Mouse (Mus musculus): Measurements from ENCODE around the gene Ncam1. TPM values are rescaled to one million over a fixed set of nuclear protein-coding genes. Genes with fewer than 3 reads are reported as not detected.

The Ncam1 gene
- total RNA-seq, 2 experiments from 2014 or later: 20.0 to 30.6 TPM

DNA sequence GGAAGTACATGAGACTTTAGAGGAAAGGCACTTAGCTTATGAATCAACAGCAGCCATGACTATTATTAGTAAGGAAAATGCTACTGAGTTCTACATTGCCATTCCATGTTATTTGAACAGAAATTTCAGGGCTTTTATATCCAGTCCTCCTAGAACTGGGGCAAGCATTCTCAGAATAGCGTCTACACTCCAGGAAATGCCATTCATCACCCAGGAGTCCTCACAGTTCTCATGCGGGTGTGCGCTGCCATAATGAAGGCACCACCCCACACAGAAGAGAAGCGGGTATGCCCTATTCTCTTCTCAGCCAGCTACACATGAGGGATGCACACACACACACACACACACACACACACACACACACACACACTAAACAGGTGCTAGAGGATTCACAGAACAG lies 43.5 kb downstream of the Ncam1 start:
- no peak for DNase-seq

DNA sequence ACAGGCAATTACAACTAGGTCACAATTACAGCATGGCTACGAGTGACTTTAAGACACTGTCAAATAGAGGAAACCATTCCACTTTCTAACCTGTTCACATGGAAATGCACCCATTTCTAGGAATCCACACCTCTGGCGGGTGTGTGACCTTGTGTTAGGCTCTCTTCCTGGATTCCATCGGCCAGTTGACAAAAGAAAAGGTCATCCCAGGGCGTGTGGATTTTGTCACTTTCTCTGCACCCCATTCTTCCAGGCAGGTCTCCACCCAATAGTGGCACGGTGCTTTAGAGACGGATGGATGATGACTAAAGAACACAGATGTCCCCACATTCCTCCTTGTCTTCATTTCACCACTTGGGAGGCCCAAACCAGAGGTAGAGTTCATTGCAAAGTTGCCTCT lies 47.3 kb downstream of the Ncam1 start:
- no peak for DNase-seq

DNA sequence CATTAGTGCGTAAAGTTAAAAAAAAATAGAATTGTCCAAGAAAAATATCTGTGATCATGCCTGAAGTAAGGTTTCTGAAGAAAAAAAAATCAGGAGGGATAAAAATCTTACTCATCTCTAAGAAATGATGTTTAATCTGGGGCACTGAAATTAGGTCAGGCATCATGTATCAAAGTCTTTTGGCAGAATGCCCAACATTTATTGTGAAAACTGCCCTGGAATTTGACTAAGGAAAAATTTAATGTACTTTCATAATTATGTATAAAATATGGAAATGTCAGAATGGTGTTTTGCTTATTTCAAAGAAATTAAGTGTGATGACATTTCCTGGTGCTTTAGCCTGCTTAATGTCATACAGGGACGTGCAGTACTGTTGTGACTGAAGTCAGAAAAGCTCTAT lies 52.5 kb downstream of the Ncam1 start:
- no peak for DNase-seq

DNA sequence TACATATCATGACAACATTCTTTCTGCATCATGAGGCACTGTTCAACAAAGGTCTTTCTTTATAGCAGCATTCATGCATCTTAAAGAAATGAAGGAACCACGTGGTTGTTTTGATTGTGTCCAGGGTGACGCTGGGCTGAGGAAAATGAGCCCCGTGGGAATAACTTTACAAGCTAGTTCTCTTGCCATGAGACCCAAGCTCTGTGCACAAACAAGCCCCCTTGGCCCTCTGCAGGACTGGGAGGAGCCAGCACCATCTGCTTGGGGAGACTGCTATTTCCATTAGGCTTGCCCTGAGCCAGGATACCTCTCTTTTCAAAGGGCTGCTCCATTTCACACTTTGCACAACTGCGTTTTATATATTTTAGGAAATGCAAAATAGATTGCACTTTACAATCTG lies 53.0 kb downstream of the Ncam1 start:
- DNase-seq: no peak

DNA sequence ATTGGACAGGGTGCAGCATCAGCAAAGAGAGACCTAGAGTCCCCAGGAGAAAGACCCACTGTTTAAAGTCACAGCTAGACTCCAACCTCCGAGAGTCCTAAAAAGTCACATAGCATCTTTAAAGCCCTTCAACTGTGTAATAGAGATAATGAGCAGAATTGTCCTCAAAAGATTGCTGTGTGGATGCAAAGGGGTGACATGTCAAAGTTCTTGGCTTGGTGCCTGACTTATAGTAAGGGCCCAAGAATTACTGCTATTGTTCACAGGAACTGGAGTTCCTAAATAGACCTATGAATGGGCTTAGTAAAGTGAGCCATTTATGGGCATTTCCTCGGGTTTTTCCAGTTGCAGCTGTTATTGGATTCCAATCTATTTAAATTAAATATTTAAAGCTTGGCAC lies 54.4 kb downstream of the Ncam1 start:
- DNase-seq: no peak

DNA sequence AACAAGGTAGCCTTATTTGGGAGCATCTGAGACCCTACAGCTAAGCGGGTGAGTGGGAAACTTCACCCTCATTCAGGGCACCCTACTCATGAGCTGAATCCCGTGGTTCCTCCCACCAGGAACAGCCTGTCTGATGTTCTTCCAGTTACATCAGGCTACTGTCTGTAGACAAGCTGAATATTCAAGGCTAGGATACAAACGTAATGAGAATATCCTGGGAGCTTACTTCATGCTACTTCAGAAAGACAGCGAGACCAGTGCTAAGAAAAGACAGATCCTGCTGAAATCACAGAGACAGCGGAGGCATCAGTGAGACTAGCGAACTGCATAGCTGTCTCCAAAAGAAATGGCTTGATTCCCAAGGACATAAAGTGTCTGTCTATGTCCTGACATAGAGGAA lies 58.8 kb downstream of the Ncam1 start:
- no peak for DNase-seq

DNA sequence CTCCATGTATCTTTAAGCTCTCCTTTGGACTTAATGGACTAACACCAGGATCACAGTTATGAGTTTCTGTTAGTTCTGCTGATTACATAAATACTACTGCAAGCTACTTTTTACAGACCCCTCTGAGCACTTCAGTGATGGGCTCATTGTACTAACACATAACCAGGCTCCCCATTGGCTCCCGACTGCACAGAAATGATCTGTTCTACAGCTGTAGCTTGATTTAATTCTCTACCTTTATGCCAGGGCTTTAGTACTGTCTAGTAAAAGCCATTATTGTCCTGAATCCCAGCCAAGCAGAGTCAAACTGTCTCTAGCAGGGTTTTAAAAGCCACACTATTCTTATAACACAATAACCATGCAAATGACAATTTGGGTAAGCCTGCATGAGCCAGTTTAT lies 60.2 kb downstream of the Ncam1 start:
- DNase-seq: no peak

DNA sequence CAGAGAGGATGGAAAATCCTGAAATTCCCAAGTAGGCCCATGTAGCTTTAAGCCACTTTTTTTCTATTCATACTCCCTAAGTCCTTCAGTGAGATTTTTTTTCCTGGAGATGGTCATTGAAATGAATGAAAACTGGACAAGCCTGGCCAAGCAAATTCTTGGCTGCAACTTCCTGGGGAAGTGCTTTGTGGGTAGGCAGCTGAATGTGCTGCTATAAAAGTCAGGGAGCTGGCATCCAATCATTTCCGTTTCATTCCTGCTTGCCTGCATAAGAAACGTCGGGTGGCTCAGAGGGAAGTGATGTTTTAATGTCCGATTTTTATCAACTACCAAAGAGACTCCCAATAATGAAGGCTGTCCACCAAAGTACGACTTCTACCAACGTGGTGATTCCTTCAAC lies 61.6 kb downstream of the Ncam1 start:
- no peak for DNase-seq

DNA sequence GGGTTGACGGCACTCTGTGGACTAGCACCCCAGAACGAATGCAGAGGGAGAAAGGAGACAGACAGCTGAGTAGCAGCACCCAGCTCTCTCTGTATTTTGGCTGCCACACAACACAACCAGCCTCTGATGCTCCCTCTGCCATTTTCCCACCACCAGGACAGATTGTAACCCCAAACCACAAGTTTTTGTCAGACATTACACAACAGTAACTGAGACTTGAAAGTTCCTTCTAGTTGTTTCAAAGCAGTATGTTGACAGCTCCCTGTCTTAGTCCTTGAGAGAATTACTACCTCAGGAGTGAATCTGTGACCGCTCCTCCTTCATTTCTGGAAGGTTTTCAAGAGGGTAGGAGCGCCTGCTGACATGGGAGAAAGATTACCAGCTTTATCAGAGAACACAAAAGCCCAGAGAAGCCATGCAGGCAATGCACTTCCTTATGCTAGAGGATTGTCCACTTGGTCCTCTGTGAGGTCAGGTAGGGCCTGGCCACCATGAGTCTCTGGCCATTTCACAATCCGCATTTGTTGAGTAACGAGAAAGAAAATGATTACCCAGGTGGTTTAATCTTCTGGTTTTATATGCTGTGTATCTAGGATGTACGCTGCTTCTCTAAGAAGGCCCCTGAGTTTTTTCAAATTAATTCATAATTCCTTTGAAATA lies 64.2 kb downstream of the Ncam1 start:
- DNase-seq: no peak

DNA sequence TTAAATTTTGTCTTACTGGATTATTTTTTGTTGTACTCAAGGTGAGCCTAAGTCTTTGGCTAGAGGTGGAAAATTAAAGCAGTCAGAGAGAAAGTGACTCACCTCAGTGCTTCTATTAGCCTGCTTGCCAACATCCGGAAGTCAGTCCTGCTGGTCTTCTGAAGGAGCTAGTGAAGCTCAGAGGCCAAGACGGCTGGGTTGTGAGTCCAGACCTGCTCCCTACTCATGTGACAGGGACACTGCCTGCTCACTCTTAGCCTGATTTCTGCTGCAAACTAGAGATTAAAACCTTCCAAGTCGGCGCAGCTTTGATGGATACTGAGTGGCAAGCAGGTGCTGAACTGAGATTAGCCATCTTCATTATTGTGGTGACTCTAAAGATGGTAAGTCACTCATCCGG lies 65.0 kb downstream of the Ncam1 start:
- DNase-seq: no peak

DNA sequence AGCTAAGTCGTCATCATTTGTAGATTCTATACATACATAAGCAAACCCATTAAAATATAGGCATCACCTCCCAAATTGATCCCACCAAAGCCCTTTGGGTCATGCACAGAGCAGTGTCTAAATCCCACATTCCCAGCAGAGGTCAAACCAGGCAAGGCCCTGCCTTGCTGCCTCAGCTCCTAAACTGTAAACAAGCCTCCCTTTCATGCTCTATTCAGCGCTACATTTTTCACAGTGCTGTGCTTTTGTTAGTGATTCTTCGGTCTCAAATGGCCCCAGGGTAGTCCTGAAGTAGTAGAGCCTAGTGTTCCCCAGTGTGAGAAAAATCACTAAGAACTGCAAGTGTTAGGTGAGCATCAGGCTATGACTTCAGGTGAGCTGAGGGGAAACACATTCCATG lies 69.2 kb downstream of the Ncam1 start:
- no peak for DNase-seq

DNA sequence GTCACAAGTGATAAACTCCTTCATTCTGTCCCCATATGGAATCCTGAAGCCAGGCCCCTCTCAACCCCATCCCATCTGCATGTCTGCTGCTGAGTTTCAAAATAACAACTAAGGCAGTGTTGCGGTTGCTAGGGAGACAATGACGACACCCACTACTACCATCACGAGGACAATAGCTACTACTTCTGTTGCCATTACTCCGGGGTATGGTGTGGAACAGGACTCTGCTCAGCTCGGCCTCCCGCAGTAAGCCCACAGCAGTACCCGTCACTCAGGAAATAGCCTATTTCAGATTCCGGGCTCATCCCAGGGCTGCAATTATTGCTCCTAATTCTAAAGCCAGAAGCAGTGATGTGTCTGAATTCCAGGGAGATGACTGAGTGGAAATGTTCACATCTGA lies 70.5 kb downstream of the Ncam1 start:
- no peak for DNase-seq

DNA sequence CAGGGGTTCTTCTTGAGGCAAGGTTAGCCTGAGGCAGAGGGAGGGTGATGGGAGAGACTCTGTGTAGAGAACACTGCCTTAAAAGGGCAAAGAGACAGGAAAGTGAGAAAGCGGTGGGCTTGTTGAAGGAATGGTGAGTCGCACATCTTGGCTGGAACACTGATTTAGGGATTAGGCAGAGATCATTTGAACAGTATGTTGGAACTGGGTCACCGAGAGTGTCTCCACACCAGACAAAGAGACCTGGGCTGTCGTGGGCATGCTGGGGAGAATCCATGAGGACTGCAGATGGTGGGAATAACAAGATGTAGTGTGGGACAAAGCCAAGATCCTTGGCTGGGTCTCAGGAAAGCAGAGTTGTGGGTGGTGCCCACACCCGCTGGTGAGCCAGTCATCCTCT lies 76.0 kb downstream of the Ncam1 start:
- no peak for DNase-seq

DNA sequence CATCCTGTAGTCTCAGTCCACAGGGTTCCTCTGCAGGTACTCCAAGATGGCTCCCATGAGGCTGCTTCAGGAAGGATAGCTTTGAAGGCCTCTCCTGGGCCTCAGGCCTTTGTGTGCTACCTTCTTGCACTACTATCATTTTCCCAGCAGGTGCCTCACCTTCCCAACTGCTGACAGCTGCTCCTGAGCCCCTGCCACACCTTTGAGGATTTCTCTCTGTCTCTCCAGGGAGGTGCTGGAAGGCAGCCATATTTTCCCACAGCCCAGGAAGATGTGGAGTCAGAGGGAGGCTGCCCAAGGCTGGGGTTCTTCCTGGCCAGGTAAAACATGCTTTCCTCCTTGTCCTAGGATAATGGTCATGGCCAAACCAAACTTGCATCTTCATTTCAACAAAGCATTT lies 83.6 kb downstream of the Ncam1 start:
- DNase-seq: no peak

DNA sequence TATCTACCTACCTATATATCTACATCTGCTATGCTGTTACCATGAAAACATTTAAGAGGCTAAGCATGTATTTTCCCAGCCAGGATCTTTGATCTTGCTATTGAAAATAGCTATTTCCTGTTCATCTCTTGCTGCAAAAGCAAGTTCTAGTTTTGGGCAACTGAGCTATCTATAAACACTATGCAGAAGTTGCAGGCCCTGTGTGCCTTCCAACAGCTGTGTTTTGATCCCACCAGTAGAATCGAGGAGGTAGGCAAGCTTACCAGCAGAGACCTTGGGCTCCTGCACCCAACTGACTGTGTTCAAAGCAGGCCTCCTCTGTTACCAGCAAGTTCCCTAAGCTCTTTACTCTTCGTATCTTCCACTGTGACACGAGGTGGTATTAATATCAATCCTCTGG lies 84.6 kb downstream of the Ncam1 start:
- DNase-seq: no peak

DNA sequence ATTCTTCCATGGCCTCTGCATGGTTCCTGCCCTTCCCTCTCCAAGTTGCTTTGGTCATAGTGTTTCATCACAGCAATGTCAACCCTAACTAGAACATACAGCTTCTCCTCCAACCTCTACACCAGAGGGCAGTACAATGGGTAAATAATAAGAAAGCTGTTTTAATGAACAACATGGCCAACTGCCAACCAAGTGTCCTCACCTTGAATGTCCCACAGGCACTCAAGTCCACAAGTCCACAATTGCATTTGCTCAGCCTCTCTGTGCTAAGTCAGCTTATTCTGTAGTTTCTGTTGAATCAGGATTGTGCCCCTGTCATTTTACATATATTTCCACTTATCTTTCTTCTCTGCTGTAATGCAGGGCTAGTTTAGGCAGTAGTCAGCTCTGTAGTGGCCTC lies 91.1 kb downstream of the Ncam1 start:
- no peak for DNase-seq

DNA sequence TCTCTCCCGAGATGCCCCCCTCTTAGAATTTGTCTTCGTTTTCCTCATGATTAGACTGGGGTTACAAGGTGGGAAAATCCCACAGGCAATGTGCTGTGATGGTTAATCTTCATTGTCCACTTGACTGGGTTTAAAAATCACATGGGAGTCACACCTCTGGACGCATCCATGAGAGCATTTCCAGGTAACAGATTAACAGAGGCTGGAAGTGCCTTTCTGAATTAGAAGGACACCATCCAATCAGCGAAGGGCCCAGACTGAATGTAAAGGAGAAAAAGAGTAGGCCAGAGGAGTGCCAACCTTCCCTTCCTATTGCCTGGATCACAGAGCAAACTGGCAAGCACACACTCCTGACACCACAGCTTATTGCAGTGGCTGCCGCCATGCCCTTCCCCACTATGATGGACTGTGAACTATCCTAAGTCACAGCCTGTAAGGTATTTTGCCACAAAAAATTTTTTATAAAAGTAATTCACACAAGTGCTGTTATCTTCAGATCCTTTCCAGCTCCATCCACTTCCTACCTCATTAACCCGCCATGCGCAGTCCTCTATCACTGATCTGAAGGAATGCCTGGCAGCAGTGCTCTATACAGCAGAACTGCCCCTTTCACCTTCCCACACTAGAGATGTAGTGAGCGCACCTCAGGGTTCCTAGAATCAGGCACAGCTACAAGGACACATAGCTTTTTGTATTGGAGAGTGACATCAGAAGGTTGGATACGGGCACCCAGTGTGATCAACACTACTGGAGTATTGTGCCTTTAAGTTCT lies 94.3 kb downstream of the Ncam1 start:
- DNase-seq: no peak

DNA sequence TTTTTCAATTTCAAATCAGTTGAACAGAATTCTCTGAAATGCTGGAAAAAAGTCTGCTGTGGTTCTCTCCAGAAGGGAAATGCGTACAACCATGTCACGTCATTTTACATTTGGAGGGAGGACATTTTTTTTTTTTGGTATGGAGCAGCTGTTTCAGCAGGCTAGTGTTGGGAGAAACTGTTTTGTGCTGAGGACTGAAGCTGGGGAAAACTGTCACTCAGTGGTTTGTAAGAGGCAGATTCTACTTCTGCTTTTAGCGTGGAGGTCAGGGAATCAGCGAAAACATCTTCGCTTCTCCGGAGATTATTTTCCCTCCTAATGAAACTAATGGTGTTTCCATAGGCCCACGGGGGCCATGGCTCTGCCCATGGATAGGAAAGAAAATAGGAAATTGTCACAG lies 103.4 kb downstream of the Ncam1 start:
- DNase-seq: no peak

DNA sequence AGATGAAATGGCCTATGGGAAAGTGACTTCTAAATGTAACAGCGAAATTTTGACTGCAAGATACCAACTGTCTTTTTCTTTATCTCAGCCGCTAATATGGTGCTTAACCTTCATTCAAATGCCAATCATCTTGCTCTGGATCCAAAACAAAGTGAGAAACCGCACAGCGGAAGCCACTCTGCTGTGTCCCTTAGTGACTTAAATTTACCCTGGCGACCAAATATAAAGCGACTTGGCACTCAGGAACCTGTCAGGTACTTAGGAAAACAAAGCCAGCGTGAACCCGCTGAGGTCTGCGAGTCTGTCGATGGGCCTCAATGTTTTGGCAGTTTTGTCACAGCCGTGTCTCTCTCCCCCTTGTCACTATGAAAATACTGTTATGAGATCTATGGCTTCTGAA lies 105.9 kb downstream of the Ncam1 start:
- no peak for DNase-seq

DNA sequence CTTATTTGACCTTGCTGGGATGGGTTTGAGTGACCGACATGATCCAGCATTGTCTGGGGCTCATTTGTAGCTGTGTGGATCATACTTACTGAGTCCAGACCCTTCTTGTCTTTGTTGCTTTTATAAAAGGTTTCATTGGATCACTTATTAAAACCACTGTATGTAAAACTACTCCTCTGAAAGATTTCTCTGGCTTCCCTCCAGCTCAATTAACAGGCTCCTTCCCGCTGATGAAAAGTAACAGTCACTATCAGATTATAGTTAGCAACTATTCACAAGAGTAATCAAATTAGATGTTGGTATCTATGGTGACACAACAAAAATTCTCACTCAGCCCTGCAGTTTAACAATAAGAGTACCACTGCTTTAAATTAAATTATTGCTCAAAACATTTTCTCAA lies 107.4 kb downstream of the Ncam1 start:
- no peak for DNase-seq

DNA sequence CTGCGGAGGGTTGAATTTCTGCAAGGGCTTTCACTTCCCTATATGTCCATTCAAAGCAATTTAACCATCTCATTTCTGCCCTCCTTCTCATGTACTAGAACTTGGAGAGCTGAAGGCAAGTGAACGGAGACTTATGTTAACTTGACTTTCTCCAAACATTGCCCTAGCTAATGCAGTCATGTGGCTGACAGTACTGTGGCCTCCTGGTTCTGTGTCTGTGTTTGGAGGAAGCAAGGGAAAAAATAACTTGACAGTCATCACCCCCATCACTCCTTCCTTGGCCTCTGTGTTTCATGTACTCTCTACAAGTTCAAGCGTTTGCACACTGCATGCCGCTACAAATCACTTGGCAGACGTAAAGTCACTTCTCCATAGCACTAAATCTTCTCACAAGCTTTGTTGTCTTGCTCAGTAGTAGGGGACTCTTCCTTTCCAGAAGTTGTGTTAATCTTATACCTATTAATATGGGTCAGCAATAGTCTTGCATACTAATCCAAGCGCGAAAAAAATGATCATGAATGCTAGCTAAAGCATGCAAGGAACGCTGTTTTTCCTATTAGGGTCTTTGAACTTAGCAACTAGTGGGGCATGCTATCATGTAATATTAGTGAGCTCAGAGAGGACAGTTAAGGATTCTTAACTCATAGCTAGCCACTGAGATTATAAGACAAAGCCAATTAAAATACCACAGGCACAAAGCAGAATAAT lies 115.0 kb downstream of the Ncam1 start:
- no peak for DNase-seq

DNA sequence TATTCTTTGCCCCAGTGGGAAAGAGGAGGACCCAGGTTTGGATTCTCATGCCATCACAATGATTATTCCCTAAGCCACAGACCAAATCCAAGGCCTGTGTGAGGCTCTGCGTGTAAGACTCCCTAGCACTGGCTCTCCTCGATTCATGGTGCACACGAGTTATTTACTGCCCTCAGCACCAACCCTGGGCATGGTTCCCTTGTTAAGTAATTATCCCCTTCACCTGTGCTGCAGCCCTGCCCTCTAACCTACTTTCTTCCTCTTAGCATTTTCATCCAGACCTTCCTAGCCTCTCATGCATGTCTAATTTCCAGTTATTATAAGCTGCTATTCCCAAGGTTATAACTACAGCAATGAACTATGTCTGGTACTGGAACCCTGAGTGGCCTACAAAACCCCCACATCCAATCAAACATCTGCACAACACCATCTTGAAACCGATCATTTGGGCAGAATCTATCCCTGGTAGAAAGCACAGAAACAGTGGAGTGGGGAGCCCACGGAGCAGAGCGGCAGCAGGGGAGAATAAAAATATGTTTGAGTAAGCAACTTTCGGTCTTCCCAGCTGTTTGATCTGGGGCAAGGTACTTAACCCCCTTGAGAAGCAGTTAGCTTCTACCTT lies 116.8 kb downstream of the Ncam1 start:
- DNase-seq: no peak

DNA sequence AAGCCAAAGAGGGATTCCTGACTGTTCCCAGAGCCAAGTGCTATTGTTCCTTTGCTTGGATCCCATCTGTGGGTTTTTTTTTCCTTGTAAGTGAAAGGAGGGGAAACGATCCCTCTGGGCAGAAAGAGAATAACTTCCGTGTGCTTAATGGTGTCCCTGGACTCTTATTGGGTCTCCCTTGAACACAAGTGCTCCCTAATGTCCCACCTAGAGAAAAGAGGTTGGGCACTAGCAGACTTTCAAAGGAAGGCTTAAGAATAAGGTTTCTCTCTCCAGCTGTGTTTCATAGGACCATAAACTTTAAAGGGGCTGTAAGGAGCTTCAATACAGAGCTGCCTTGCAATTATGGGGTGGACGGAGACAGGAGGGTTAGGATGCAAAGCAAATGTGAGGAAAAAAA lies 119.5 kb downstream of the Ncam1 start:
- DNase-seq: no peak
